Mouse (Mus musculus) embryonic fibroblast, embryonic 13.5 days (primary cell): ENCODE results near the gene Cotl1.

Experiments
- CTCF ChIP-seq: IDR thresholded peaks from 2 replicates; pipeline ENCODE4 v1.5.1; 2011; ENCODE audit warnings: mild to moderate bottlenecking, control low read depth, low read length, moderate library complexity, borderline replicate concordance; ENCODE audit not compliant: insufficient read depth
- POLR2A ChIP-seq: IDR thresholded peaks from 2 replicates; pipeline ENCODE4 v1.6.1; 2011; ENCODE audit warnings: low read depth, mild to moderate bottlenecking, control low read depth, low read length, moderate library complexity

GRCm38 (mm10) chr8:119780402-119781049 is 59.8 kb downstream of the Cotl1 start:
- TF ChIP-seq POLR2A (no peak), CTCF (no peak)
